Mouse (Mus musculus): Measurements from ENCODE around the gene Tmem254c. TPM values are rescaled to one million over a fixed set of nuclear protein-coding genes. Genes with fewer than 3 reads are reported as not detected.

The Tmem254c gene
- polyA plus RNA-seq, 1 experiment from 2014 or later, result 25.8 TPM

Other genes starting within 250 kb of the Tmem254c start
- gene Anxa11, start 225.2 kb downstream of the Tmem254c start, polyA plus RNA-seq (2014; fragmentation: Nextera tagmentation; extraction: Ambion mirVana), result 3.5 and 4.2 TPM in 2 replicates
- gene Plac9a, start 164.3 kb downstream of the Tmem254c start, polyA plus RNA-seq (2014; fragmentation: Nextera tagmentation; extraction: Ambion mirVana), result not detected in 2 replicates
- gene Tmem254a, start 139.7 kb downstream of the Tmem254c start, polyA plus RNA-seq (2014; fragmentation: Nextera tagmentation; extraction: Ambion mirVana), result 1.1 and 2.4 TPM in 2 replicates
- not detected in 2 replicates for gene Cphx1, start 129.1 kb downstream of the Tmem254c start, polyA plus RNA-seq (2014; fragmentation: Nextera tagmentation; extraction: Ambion mirVana)
- gene Duxbl1, start 88.8 kb downstream of the Tmem254c start, polyA plus RNA-seq (2014; fragmentation: Nextera tagmentation; extraction: Ambion mirVana), result 3.8 and 5.9 TPM in 2 replicates
- 0.89 TPM in 1 of 2 replicates, not detected in the other for gene Gm9780, start 24.6 kb downstream of the Tmem254c start, polyA plus RNA-seq (2014; fragmentation: Nextera tagmentation; extraction: Ambion mirVana)
- not detected in 2 replicates for gene Cphx2, start 14.2 kb upstream of the Tmem254c start, polyA plus RNA-seq (2014; fragmentation: Nextera tagmentation; extraction: Ambion mirVana)
- not detected in 2 replicates for gene Cphx3, start 14.9 kb upstream of the Tmem254c start, polyA plus RNA-seq (2014; fragmentation: Nextera tagmentation; extraction: Ambion mirVana)
- gene Duxbl2, start 51.0 kb upstream of the Tmem254c start, polyA plus RNA-seq (2014; fragmentation: Nextera tagmentation; extraction: Ambion mirVana), result 5.3 TPM in 1 of 2 replicates, not detected in the other
- 0.39 and 1.5 TPM in 2 replicates for gene Plac9b, start 115.1 kb upstream of the Tmem254c start, polyA plus RNA-seq (2014; fragmentation: Nextera tagmentation; extraction: Ambion mirVana)
- 18.2 and 19.1 TPM in 2 replicates for gene Tmem254b, start 139.7 kb upstream of the Tmem254c start, polyA plus RNA-seq (2014; fragmentation: Nextera tagmentation; extraction: Ambion mirVana)
- gene Duxbl3, start 190.6 kb upstream of the Tmem254c start, polyA plus RNA-seq (2014; fragmentation: Nextera tagmentation; extraction: Ambion mirVana), result 0.62 and 6.6 TPM in 2 replicates